Mouse (Mus musculus): ENCODE results near the gene Olfr486.
"Not testable (repeated sequence)": the region's sequence is repeated elsewhere in the genome, so short reads cannot be mapped to it uniquely, and the experiment has no call there.

The Olfr486 gene

GRCm38 (mm10) chr7:108172642-108173041 is at the start of gene Olfr486:
Gene Olfr486 (minus strand): TSS chr7:108172742.
- in situ Hi-C loops (cut with MboI; ENCODE audit: low sequenced_read_pairs): not testable (repeated sequence)

GRCm38 (mm10) chr7:108214536-108214935 is 42.0 kb upstream of the Olfr486 start, which contains the start of gene Olfr487:
Gene Olfr487 (minus strand): TSS chr7:108214636.
- in situ Hi-C loops (cut with MboI; ENCODE audit: low sequenced_read_pairs): not testable (repeated sequence)

- in situ Hi-C loops (cut with MboI; ENCODE audit: low sequenced_read_pairs): no loop called here
These were observed 24.4 kb upstream of the Olfr486 start for GRCm38 (mm10) chr7:108196938-108197337.

- in situ Hi-C loops (cut with MboI; ENCODE audit: low sequenced_read_pairs): not testable (repeated sequence)
These were observed 23.8 kb upstream of the Olfr486 start for GRCm38 (mm10) chr7:108196337-108196736.

DNA sequence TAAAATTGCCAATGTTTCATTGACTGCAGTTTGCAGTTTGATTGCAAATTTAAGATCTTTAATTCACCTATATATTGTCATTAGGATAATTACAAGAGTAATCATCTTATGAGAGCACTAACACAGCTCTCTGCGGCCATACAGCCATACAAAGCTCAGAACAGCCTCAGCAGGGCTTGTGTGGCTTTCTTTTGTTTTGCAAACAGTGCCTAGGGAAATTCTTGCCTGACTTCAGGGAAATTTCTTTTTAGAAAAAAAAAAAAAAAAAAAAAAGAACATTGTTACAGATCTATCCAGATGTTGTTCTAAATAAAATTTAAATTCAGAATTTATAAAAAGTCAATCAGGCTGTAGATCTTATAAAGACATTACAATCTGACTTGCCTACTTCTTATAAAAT is 20.2 kb upstream of the Olfr486 start:
- in situ Hi-C loops (cut with MboI; ENCODE audit: low sequenced_read_pairs): not testable (repeated sequence)

DNA sequence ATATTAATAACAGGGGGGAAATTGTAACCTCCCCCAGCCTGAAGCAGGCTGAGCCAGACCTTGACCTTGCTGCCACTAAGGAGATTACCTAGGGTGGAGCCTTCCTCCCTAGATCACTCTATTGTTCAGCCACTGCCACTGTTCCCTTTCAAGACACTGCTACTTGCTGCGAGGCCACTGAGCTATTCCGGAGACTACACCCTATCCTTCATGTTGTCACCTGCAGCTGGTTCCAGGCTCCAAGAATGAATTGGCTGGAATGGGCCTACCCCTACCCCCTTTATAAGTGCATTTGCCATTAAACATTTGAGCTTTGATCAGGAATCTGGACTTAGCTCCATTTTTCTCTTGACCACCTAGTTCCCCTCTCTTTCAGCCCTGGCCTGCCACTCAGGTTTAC is 18.7 kb upstream of the Olfr486 start:
- in situ Hi-C loops (cut with MboI; ENCODE audit: low sequenced_read_pairs): not testable (repeated sequence)

- in situ Hi-C loops (cut with MboI; ENCODE audit: low sequenced_read_pairs): not testable (repeated sequence)
These were observed 12.7 kb upstream of the Olfr486 start for GRCm38 (mm10) chr7:108185237-108185636.

DNA sequence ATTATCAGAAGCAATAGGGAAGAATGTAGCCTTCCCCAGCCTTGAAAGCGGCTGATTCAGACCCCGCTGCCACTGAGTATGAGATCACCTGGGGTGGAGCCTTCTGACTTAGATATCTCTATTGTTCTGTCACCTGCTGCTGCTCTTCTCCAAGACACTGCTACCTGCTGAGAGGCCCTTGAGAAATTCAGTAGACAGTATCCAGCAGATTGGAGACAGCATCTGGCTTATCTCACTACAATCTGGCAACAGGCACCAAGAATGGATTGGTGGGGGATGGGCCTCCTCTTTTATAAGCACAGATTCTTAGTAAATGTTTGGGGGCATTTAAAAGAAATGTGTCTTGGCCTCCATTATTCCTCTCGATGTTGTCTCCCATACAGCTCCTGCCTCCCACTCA is 11.9 kb upstream of the Olfr486 start:
- in situ Hi-C loops (cut with MboI; ENCODE audit: low sequenced_read_pairs): not testable (repeated sequence)

- in situ Hi-C loops (cut with MboI; ENCODE audit: low sequenced_read_pairs): no loop called here
These were observed 12.8 kb downstream of the Olfr486 start, which contains the start of gene Olfr485 for GRCm38 (mm10) chr7:108159771-108160170. Gene Olfr485 (minus strand): TSS chr7:108159871.

DNA sequence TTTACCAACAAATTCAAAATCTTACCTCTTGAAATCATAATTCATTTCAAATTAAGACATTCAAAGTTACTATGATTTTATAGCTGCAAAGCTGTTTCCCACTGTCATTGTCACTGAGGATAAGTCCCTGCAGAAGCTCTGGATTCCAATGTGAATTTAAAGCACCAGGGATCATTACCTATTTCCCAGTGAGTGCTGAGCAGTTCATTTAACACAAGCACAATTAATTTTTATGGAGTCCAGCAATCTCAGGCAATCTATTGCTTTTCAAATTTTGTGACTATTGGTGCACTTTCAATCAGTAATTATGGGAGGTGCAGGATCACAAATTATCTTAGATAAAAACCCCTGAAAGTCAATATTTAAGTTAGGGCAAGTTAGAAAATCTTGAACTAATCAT is 45.2 kb downstream of the Olfr486 start, which contains the start of gene Olfr484:
Gene Olfr484, minus strand, starts transcription at position 101 of the 400 bp plus-strand sequence.
- in situ Hi-C loops (cut with MboI; ENCODE audit: low sequenced_read_pairs): no loop called here

Data from CH12F3 (cell line).